Mouse (Mus musculus): ENCODE measurements around the gene Ddx18. TPM values are rescaled to one million over a fixed set of nuclear protein-coding genes. Genes with fewer than 3 reads are reported as not detected.

Ddx18 gene
- polyA plus RNA-seq, 1 experiment from 2014 or later = 59.2 TPM

GRCm38 (mm10) chr1:121510420-121511140 lies 57.2 kb downstream of the Ddx18 start:
- DNase-seq (ENCODE audit: low spot score) = no peak
- Histone ChIP-seq H3K9me3 (no peaks in the 10 kb centered on the region), H3K27ac (no peak overlapping the region), H3K4me3 (no peak overlapping the region), H3K27me3 (ENCODE audit: insufficient read depth, poor library complexity, severe bottlenecking) (no peaks in the 10 kb centered on the region), H3K36me3 (peaks cover 4% of the 10 kb centered on the region; the same call in 1 of the 2 replicates), H3K4me1 (no peaks in the 10 kb centered on the region)
- 87% methylated on average over 19 of the region's 19 CpGs for WGBS

GRCm38 (mm10) chr1:121508729-121509128 lies 59.1 kb downstream of the Ddx18 start:
- 87% methylated on average over 2 of the region's 2 CpGs for WGBS
- DNase-seq (ENCODE audit: low spot score) = no peak
- Histone ChIP-seq H3K27ac (no peak overlapping the region), H3K36me3 (peaks cover 7% of the 10 kb centered on the region), H3K9me3 (no peaks in the 10 kb centered on the region), H3K4me3 (no peak overlapping the region), H3K27me3 (ENCODE audit: insufficient read depth, poor library complexity, severe bottlenecking) (no peaks in the 10 kb centered on the region), H3K4me1 (no peaks in the 10 kb centered on the region)

Other genes with a start within 250 kb of the Ddx18 start
- 24.5 and 25.9 TPM in 2 replicates for gene Insig2, start 235.4 kb downstream of the Ddx18 start, polyA plus RNA-seq (2016; fragmentation: Nextera tagmentation; extraction: Ambion mirVana)
- 6.8 and 9.0 TPM in 2 replicates for gene Ccdc93, start 136.9 kb downstream of the Ddx18 start, polyA plus RNA-seq (2016; fragmentation: Nextera tagmentation; extraction: Ambion mirVana)
- 0.09 TPM in 1 of 2 replicates, not detected in the other for gene Htr5b, start 39.5 kb downstream of the Ddx18 start, polyA plus RNA-seq (2016; fragmentation: Nextera tagmentation; extraction: Ambion mirVana)